Mouse (Mus musculus) urinary bladder, postnatal 25 days (tissue): Measurements from ENCODE around the gene Rnpepl1.

Experiments
- DNase-seq: peaks from one replicate; pipeline ENCODE4 v3.0.0; 2022; ENCODE audit warnings: low spot score

Gene Rnpepl1

DNA sequence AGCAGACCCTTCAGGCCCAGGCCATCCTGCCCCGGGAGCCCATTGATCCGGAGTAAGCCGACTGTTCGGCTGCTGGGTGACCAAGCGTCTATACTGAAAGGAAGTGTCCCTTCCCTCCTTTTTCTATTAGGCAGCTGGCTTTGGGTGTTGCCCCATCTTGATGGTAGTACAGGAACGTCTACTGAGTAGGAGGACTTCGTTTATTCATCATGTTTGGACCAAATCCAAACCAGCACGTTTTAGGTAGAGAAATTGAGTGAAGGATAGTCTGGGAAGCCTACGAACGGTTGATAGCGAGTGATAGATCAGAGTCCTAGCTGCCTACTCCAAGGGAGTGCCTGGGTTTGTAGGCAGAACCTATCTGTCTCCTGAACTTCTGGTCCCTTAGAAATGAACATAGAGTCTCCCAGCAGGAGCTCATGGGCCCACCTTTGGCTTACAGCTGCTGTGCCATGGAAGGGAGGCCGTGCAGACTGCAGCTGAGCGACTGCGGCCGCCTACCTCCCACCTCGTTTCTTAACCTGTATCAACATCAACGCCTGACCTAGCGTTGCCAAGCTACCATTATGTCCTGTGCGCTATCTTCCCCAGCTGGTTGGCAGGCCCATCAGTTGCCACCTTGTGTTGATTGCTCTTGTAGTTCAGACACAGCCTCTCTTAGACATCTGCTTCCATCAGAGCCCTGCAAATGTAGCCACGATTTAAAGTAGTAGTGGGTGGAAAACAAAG, 2.8 kb upstream of the Rnpepl1 start:
- DNase-seq: no peak

GRCm38 (mm10) chr1:92908664-92909063, 1.9 kb upstream of the Rnpepl1 start:
- DNase-seq: no peak

- DNase-seq: no peak
Observed at GRCm38 (mm10) chr1:92909068-92909467, 1.5 kb upstream of the Rnpepl1 start.

DNA sequence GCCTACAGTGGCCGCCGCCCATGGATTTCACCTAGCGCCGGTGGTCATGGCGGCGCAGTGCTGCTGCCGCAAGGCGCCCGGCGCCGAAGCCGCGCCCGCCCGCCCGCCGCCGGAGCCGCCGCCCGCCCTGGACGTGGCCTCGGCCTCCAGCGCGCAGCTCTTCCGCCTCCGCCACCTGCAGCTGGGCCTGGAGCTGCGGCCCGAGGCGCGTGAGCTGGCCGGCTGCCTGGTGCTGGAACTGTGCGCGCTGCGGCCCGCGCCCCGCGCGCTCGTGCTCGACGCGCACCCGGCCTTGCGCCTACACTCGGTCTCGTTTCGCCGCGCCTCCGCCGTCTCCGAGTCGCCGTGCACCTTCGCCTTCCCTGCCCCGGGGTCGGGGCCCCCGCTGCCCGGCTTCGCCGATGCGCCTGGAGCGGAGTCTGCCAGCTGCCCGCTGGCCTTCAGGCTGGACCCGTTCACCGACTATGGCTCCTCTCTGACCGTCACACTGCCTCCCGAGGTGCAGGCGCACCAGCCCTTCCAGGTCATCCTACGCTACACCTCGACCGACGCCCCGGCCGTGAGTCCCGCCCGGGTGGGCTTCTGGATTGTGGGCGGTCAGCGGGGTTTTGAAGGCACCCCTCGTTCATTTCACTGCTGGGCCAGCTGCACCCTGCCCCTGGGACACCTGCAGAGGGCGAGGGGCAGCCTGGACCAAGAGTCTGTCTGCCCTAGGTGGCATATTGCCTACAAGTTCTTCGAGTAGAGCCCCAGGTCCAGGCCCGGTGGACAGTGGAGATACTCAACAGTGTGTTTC, 540 bp downstream of the Rnpepl1 start:
- peak; percentile 46 for DNase-seq

- DNase-seq: no peak
Observed at GRCm38 (mm10) chr1:92911721-92912138, 1.1 kb downstream of the Rnpepl1 start.

DNA sequence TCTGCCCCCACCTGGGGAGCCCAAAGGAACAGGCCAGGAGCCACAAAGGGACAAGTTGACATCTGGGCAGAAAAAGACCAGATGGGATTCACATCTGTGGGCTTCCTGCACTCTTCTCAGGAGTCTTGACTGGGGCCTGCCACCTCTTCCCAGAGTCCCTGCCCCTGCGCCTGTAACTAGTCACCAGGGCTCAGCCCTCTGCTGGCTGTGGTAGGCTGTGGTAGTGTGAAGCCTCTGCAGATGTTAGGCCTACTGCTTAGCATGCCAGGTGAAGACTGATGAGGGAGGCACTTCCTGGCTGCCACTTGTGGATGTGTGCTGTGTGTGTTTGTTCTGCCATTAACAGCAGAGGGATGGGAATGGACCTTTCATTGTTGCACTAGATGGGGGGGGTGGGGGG, 1.7 kb downstream of the Rnpepl1 start:
- DNase-seq: no peak

DNA sequence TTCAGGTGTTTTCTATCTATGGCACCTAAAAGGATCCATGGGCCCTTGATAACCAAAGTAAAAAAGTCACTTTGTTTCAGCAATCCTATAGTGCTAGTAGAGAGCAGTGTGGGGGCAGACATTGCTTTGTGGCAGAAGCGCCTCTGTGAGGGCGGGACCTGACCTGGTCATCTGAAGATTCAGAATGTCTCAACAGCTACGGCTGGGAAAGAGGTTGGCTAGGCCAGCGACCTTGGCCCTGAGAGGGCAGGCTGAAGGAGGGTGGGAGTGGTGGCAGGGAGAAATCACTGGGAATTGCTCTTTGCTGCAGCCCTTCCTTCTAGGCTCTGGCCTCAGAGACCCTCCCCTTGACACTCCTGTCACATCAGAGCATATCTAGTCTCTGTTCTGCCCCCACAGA, 3.7 kb downstream of the Rnpepl1 start:
- DNase-seq: no peak

- DNase-seq: no peak
Observed at GRCm38 (mm10) chr1:92914993-92915392, 4.4 kb downstream of the Rnpepl1 start.

GRCm38 (mm10) chr1:92916725-92917124, 6.1 kb downstream of the Rnpepl1 start:
- no peak for DNase-seq

DNA sequence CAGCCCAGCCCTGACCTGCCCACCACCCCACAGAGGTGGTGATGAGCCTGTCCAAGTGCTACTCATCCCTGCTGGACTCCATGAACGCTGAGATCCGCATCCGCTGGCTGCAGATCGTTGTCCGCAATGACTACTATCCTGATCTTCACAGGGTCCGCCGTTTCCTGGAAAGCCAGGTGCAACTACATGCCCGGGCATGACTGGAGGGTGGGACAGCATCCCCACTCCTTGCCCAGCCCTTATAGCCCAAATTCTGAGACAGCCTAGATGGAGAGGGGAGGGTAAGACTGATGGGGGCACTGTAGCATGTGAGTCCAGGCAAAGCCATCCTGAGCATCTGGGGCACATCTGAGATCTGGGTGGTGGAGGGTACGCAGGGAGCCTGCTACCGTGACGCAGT, 8.6 kb downstream of the Rnpepl1 start:
- DNase-seq: no peak

GRCm38 (mm10) chr1:92919775-92920174, 9.2 kb downstream of the Rnpepl1 start:
- DNase-seq: no peak

DNA sequence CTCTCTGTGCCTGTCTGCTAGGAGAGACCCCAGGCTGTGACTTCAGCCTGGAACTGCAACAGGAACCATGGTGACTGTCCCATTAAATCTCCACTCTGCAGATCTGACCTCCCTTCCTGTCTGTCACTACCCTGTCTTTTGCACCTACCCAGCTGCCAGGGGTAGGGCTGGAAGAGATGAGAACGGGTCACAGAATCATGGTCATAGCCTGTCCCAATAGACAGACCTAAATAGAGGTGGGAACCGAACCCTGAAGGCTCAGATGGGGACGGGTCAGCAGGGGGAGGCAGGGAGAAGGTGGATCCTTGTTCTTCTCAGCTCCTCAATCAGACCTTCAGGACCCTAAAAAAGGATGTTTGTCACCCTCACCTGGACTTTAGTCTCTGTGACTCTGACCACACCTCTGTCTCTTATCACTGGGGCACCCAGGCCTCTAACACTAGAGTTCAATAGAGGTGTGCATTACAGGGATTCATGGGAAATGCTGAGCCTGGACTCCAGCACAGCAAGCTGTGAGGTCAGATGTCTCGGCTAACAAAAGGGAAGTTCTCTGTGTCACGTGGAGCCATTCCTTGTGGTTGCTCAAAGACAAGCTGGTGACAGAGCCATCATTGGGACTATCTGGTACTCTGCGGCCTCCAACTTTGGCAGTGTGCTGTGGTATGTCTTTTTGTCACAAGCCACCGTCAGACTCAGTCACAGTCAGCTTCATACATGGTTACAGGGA, 10.1 kb downstream of the Rnpepl1 start:
- no peak for DNase-seq

DNA sequence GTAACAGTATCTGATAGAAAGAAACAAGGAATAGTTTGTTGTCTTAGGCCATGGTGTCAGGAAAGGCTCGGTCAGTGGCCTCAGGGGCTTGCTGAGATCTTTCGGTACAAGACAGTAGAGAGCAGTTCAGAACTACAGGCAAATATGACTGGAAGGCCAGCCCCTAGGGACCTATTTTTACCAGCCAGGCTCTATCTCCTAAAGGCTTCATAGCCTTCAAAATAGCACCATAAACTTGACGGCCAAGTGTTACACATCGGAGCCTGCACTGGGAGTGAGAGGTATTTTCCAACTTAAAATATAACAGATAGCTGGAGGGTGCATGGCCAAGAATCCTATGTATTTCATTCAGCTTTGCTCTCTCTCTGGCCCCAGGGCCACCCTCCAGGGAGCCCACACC, 10.9 kb downstream of the Rnpepl1 start:
- DNase-seq: no peak

DNA sequence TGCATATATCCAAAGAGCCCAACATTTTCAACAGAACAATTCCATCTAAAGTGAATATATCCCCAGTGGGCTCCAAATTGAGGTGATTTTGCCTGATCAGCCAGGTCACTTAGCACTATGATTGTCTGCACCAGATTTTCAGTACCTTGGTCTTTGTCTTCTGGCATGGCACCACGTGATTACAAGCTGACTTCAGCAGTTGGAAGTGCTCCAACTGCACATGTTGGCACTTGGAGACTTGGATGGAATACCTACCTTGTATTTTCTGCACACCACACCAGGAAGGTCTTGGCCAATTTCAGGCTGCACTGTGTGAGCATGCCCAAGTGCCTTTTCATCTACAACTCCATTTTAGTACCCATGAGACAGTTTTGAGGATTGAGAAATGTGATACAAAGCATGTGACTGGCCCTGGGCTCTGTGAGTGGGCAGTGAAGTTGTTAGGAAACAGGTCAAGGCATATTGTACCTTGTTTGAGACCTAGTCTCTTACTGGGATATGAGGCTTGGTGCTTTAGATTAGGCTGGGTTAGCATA, 19.7 kb downstream of the Rnpepl1 start:
- no peak for DNase-seq

DNA sequence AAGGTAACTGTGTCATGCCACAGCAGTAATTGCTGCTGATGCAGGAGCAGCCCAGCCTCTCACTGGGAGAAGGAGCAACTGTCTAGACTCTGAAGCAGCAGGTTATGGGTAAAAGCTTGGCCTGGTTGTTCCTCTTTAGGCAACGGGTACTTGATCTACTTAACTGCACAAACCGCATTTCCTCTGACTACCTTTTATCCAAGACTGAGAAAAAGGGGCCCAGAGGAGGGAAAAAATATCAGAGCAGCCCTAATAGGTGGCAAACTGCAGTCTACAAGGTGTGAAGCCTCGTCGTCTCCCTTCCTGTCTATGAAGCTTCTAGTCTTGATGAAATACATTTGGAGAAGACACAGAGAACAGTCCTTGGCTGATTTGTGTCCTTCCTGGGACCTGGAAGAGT, 23.0 kb downstream of the Rnpepl1 start:
- DNase-seq: no peak

DNA sequence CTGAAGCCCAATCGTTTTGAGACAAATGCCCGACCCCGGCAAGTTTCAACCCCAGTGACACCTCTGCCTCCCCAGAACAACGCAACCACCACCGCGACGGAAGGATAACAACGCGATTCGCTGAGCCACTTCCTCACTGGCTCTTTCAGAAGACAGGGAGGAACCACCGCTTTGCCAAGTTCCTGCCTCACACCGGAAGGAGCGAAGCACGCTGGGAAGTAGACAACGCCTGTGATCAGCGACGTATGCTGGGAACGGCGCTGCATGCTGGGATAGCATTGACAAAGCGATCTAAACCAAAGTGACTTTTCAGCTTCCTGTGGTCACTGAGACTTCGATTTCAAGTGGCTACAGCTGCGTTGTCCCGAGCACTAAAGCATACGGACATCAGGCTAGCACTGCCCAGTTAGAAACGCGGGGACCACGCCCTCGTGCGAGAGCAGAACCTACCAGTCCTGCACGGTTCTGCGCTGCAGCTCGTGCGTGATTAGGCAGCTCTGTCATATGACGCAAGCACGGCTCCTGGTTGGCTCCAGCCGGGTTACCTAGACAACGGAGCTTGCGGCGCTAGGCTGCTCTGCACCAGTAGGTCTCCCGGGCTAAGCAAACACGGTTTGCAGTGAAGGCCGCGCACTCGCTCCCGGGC, 23.7 kb downstream of the Rnpepl1 start, which contains the start of gene Capn10:
Gene Capn10 (plus strand): TSS at position 195 of the 646 bp plus-strand sequence.
- DNase-seq: peak; percentile 79

- peak; percentile 39 for DNase-seq
Observed at GRCm38 (mm10) chr1:92935054-92935962, 24.7 kb downstream of the Rnpepl1 start.

GRCm38 (mm10) chr1:92935977-92936376, 25.4 kb downstream of the Rnpepl1 start:
- no peak for DNase-seq

DNA sequence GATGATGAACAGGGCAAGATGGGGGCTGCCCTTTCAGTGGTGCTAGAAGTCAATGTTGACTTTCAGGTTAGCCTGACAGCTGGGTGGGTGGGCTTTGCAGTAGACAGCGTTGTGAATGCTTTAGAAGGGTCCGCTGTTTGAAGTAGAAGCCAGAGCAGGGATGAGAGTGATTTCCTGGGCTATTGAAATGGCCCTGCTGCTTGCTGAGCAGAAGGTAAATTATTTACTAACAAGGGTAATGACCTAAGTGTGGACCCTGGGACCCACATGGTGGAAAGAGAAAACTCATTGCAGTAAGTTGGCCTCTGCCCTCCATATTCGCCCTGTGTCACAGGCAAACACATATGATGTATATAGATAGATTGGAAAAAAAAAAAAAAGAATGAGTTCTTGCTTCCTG, 25.9 kb downstream of the Rnpepl1 start:
- DNase-seq: no peak

DNA sequence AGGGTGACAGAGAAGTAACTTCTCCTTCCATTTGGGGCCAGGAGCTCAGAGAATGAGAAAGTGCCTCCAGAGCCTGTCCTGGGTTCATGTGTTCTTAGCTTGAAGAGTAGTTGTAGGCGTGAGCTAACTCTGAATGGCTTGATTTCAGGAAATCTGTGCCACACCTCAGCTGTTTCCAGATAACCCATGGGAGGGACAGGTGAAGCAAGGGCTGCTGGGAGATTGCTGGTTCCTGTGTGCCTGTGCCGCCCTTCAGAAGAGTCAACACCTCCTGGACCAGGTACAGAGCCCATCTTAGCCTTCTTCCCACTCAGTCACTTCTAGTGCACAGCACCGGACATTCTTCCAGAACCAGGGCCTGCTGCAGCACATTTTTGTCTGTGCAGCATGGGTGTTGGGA, 27.2 kb downstream of the Rnpepl1 start:
- DNase-seq: no peak

DNA sequence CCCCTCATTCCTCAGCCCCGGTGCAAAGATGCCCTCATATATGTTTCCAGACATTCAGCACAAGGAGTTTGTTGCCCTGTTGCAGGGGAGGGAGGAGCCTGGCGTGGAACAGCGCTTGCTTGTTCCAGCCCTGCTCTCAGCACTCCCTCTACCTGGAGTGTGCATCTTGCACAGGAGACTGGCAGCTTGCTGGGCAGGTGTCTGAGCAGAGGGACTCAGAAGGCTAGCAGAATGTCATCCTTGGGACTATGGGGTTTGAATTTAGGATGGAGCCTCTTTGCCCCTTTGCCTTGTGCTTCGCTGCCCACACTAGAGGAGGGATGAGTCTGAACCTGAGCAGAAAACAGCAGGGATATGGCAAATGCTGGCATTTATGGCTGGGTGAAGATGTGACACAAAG, 29.2 kb downstream of the Rnpepl1 start:
- DNase-seq: no peak
